Mouse (Mus musculus): Measurements from ENCODE around the gene Rgs10.

Rgs10 gene

GRCm38 (mm10) chr7:128374156-128374555 lies 44.4 kb downstream of the Rgs10 start:
- DNase-seq (ENCODE audit: low spot score): no peak

GRCm38 (mm10) chr7:128373751-128374150 lies 44.8 kb downstream of the Rgs10 start:
- no peak for DNase-seq (ENCODE audit: low spot score)

- no peak for DNase-seq (ENCODE audit: low spot score)
Measured at GRCm38 (mm10) chr7:128372331-128372730, 46.2 kb downstream of the Rgs10 start.

- DNase-seq (ENCODE audit: low spot score): no peak
Measured at GRCm38 (mm10) chr7:128369366-128369765, 49.2 kb downstream of the Rgs10 start.

- no peak for DNase-seq (ENCODE audit: low spot score)
Measured at GRCm38 (mm10) chr7:128368828-128369227, 49.7 kb downstream of the Rgs10 start.

- no peak for DNase-seq (ENCODE audit: low spot score)
Measured at GRCm38 (mm10) chr7:128366654-128367053, 51.9 kb downstream of the Rgs10 start.

GRCm38 (mm10) chr7:128365096-128365715 lies 53.4 kb downstream of the Rgs10 start:
- no peak for DNase-seq (ENCODE audit: low spot score)

- DNase-seq (ENCODE audit: low spot score): no peak
Measured at GRCm38 (mm10) chr7:128364526-128364925, 54.0 kb downstream of the Rgs10 start.

- DNase-seq (ENCODE audit: low spot score): no peak
Measured at GRCm38 (mm10) chr7:128363806-128364205, 54.8 kb downstream of the Rgs10 start.

- no peak for DNase-seq (ENCODE audit: low spot score)
Measured at GRCm38 (mm10) chr7:128362916-128363315, 55.6 kb downstream of the Rgs10 start.

- no peak for DNase-seq (ENCODE audit: low spot score)
Measured at GRCm38 (mm10) chr7:128359741-128360140, 58.8 kb downstream of the Rgs10 start.

- no peak for DNase-seq (ENCODE audit: low spot score)
Measured at GRCm38 (mm10) chr7:128359164-128359563, 59.4 kb downstream of the Rgs10 start.

- no peak for DNase-seq (ENCODE audit: low spot score)
Measured at GRCm38 (mm10) chr7:128358741-128359140, 59.8 kb downstream of the Rgs10 start.

GRCm38 (mm10) chr7:128356868-128357755 lies 61.4 kb downstream of the Rgs10 start:
- no peak for DNase-seq (ENCODE audit: low spot score)

GRCm38 (mm10) chr7:128355463-128355862 lies 63.1 kb downstream of the Rgs10 start:
- no peak for DNase-seq (ENCODE audit: low spot score)

- no peak for DNase-seq (ENCODE audit: low spot score)
Measured at GRCm38 (mm10) chr7:128352721-128353120, 65.8 kb downstream of the Rgs10 start.

GRCm38 (mm10) chr7:128351176-128351575 lies 67.4 kb downstream of the Rgs10 start:
- no peak for DNase-seq (ENCODE audit: low spot score)

GRCm38 (mm10) chr7:128350316-128350715 lies 68.2 kb downstream of the Rgs10 start:
- DNase-seq (ENCODE audit: low spot score): no peak

GRCm38 (mm10) chr7:128349751-128350150 lies 68.8 kb downstream of the Rgs10 start:
- no peak for DNase-seq (ENCODE audit: low spot score)

- DNase-seq (ENCODE audit: low spot score): no peak
Measured at GRCm38 (mm10) chr7:128348608-128349007, 70.0 kb downstream of the Rgs10 start.

GRCm38 (mm10) chr7:128346991-128347390 lies 71.6 kb downstream of the Rgs10 start:
- DNase-seq (ENCODE audit: low spot score): no peak

- DNase-seq (ENCODE audit: low spot score): no peak
Measured at GRCm38 (mm10) chr7:128346522-128346921, 72.0 kb downstream of the Rgs10 start.

GRCm38 (mm10) chr7:128345691-128346090 lies 72.9 kb downstream of the Rgs10 start:
- no peak for DNase-seq (ENCODE audit: low spot score)

Data from yolk sac, embryonic 10.5 days (tissue).